Mouse (Mus musculus) forebrain, embryonic 13.5 days (tissue): Measurements from ENCODE around the gene Vamp4. TPM values are rescaled to one million over a fixed set of nuclear protein-coding genes. Genes with fewer than 3 reads are reported as not detected.

Experiments used
- ATAC-seq: fragments of 200-750 bp; cut with Nextera tagmentation; 2 replicates; pipeline ENCODE4 v1.8.0; 2017
- H3K27ac ChIP-seq: fragments of 300-500 bp; sonication (generic); 2 replicates; pipeline ENCODE4 v1.5.1; 2015; ENCODE audit warnings: inconsistent platforms, mild to moderate bottlenecking, moderate library complexity
- H3K27me3 ChIP-seq: fragments of 300-500 bp; sonication (generic); 2 replicates; pipeline ENCODE4 v1.6.1; 2015; ENCODE audit warnings: mild to moderate bottlenecking, inconsistent platforms
- H3K36me3 ChIP-seq: fragments of 300-500 bp; sonication (generic); 2 replicates; pipeline ENCODE4 v1.6.1; 2015; ENCODE audit warnings: mild to moderate bottlenecking, inconsistent platforms; ENCODE audit not compliant: poor library complexity, severe bottlenecking
- H3K4me1 ChIP-seq: fragments of 300-500 bp; sonication (generic); 2 replicates; pipeline ENCODE4 v1.6.1; 2015; ENCODE audit warnings: inconsistent platforms
- H3K4me2 ChIP-seq: fragments of 300-500 bp; sonication (generic); 2 replicates; pipeline ENCODE4 v1.6.1; 2015; ENCODE audit warnings: inconsistent platforms, mild to moderate bottlenecking, moderate library complexity
- H3K4me3 ChIP-seq: fragments of 300-500 bp; sonication (generic); 2 replicates; pipeline ENCODE4 v1.5.1; 2015; ENCODE audit warnings: mild to moderate bottlenecking, inconsistent platforms
- H3K9ac ChIP-seq: fragments of 300-500 bp; sonication (generic); 2 replicates; pipeline ENCODE4 v1.6.1; 2015; ENCODE audit warnings: mild to moderate bottlenecking, inconsistent platforms
- H3K9me3 ChIP-seq: fragments of 300-500 bp; sonication (generic); replicated peaks from 2 replicates; pipeline ENCODE4 v1.6.1; 2016; ENCODE audit warnings: inconsistent platforms
- WGBS: fragments of 180-500 bp; shearing (Covaris S2); methylation state at CpG from one replicate; pipeline ENCODE4 v1.1.7; 2015; 5-methylcytosine and 5-hydroxymethylcytosine counted together
- polyA plus RNA-seq: library from polyadenylated mRNA; unstranded; fragments of >200 nt; fragmentation: Nextera tagmentation; extraction: Ambion mirVana; gene quantifications from 2 replicates; pipeline ENCODE4 v1.2.1, GENCODE M21; 2015

Vamp4 gene
- polyA plus RNA-seq: 62.6 and 66.5 TPM in 2 replicates

DNA sequence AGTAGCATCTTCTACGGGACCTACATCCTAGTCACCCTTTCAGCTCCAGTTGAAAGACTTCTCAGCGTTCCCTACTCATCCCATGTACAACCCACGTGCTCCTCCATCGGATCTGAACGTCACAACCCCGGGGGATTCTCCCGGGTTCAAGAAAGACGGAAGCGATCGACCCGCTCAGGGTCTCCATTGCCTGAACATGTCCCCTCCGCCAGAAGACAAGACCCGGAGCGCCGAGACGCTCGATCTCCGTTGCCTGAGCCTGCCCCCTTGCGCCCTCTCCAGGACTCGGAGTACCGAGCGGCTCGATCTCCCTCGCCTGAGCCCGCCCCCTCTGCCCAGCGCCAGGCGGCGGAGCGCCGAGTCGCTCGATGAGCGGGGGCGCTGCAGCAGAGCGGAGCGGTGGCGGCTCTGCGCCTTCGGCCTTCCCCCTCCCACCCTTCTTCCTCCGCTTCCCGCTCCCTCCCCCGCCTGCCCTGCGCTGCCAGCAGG lies at the start of gene Vamp4:
Gene Vamp4, plus strand, starts transcription at position 256 of the 489 bp plus-strand sequence.
- whole genome bisulfite sequencing: under 1% methylated on average over 41 of the region's 43 CpGs
- H3K27me3 ChIP-seq: no peaks in the 10 kb centered on the region
- peak within 1 kb of the TSS; percentile 78 for H3K4me2 ChIP-seq
- peaks cover 14% of the 10 kb centered on the region for H3K4me1 ChIP-seq
- peaks cover 13% of the 10 kb centered on the region for H3K36me3 ChIP-seq
- peak; percentile 99 for ATAC-seq
- H3K27ac ChIP-seq: peak within 1 kb of the TSS; percentile 87
- H3K9ac ChIP-seq: peak within 1 kb of the TSS; percentile 80
- no peaks in the 10 kb centered on the region for H3K9me3 ChIP-seq
- H3K4me3 ChIP-seq: peak within 1 kb of the TSS; percentile 76

DNA sequence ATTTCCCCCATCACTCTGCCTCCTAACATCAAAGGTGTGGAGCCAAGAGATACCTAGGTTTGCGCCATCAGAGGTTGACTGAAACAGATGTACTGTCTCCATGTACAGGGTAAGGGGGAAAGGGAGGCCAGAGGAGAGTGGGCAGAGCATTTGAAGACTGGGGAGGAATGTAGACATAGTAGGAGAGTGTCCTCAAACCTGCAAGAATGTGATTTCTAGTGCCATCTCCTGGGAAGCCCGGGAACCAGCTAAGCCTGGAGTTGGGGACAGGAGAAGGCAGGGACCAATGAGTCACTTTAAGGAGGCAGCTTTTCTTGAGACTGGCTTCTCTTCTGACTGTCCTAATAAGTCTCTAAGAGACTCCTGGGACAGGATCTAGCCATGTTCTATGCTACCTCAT lies 40.7 kb upstream of the Vamp4 start:
- H3K4me2 ChIP-seq: no peak overlapping the region
- ATAC-seq: no peak
- H3K27me3 ChIP-seq: no peaks in the 10 kb centered on the region
- peaks cover 28% of the 10 kb centered on the region for H3K36me3 ChIP-seq
- no peak overlapping the region for H3K27ac ChIP-seq
- H3K9me3 ChIP-seq: no peaks in the 10 kb centered on the region
- H3K9ac ChIP-seq: no peak overlapping the region
- no peaks in the 10 kb centered on the region for H3K4me1 ChIP-seq
- H3K4me3 ChIP-seq: no peak overlapping the region
- WGBS: 61% methylated on average over 2 of the region's 2 CpGs

DNA sequence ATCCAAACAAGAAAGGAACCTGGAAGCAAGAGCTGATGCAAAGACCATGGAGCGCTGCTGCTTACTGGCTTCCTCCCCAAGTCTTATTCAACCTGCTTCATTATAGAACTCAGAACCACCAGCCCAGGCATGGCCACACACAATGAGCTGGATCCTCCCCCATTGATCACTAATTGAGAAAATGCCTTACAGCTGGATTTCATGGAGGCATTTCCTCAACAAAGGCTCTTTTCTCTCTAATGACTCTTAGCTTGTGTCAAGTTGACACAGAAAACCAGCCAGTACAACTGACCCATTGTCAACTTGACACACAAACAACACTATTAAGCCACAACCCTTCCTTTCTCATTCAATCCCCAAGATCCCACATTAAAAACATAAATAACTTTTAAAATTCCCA lies 39.6 kb upstream of the Vamp4 start:
- H3K4me2 ChIP-seq: no peak overlapping the region
- ATAC-seq: no peak
- no peak overlapping the region for H3K9ac ChIP-seq
- H3K4me1 ChIP-seq: no peaks in the 10 kb centered on the region
- H3K27me3 ChIP-seq: no peaks in the 10 kb centered on the region
- H3K36me3 ChIP-seq: peaks cover 37% of the 10 kb centered on the region
- no peak overlapping the region for H3K4me3 ChIP-seq
- 26% methylated on average over 1 of the region's 1 CpGs for WGBS
- no peaks in the 10 kb centered on the region for H3K9me3 ChIP-seq
- H3K27ac ChIP-seq: no peak overlapping the region

DNA sequence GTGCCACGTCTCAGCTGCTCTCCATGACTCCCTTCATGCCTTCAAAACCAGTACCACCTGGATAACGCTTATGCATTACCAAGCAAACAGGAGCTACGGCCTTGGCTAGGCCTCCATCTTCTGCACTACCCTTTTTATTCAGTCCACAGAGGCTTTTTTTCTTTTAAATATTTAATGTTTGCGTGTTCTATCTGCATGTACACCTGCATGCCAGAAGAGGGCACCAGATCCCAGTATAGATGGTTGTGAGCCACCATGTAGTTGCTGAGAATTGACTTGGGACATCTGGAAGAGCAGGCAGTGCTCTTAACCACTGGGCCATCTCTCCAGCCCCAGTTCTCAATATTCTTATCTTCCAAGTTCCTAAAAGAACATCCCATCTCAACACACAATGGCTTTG lies 38.7 kb upstream of the Vamp4 start:
- Histone ChIP-seq H3K27ac (no peak overlapping the region), H3K4me1 (no peaks in the 10 kb centered on the region), H3K27me3 (no peaks in the 10 kb centered on the region), H3K9ac (no peak overlapping the region), H3K36me3 (peaks cover 47% of the 10 kb centered on the region), H3K4me3 (no peak overlapping the region), H3K4me2 (no peak overlapping the region), H3K9me3 (no peaks in the 10 kb centered on the region)
- 67% methylated on average over 4 of the region's 4 CpGs for WGBS
- ATAC-seq: no peak

DNA sequence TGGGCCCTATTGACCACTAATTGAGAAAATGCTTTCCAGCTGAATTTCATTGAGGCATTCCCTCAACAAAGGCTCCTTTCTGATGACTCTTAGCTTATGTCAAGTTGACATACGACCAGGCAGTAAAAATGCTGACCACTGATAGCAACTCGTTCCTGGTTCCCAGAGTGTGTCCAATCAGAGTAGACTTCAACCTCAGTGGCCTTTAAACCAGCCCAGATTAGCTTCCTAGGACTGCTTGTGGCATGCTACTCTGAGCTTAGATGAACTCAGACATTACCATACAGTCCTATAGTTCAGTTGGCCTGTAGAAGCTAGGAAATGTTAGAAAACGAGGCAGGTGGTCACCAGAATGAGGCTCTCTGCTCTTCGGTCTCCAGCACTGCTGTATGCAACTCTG lies 38.0 kb upstream of the Vamp4 start:
- H3K4me1 ChIP-seq: no peaks in the 10 kb centered on the region
- H3K27ac ChIP-seq: no peak overlapping the region
- H3K27me3 ChIP-seq: no peaks in the 10 kb centered on the region
- H3K9me3 ChIP-seq: no peaks in the 10 kb centered on the region
- WGBS: 91% methylated on average over 4 of the region's 4 CpGs
- no peak overlapping the region for H3K4me2 ChIP-seq
- ATAC-seq: no peak
- peaks cover 54% of the 10 kb centered on the region for H3K36me3 ChIP-seq
- H3K9ac ChIP-seq: no peak overlapping the region
- no peak overlapping the region for H3K4me3 ChIP-seq

DNA sequence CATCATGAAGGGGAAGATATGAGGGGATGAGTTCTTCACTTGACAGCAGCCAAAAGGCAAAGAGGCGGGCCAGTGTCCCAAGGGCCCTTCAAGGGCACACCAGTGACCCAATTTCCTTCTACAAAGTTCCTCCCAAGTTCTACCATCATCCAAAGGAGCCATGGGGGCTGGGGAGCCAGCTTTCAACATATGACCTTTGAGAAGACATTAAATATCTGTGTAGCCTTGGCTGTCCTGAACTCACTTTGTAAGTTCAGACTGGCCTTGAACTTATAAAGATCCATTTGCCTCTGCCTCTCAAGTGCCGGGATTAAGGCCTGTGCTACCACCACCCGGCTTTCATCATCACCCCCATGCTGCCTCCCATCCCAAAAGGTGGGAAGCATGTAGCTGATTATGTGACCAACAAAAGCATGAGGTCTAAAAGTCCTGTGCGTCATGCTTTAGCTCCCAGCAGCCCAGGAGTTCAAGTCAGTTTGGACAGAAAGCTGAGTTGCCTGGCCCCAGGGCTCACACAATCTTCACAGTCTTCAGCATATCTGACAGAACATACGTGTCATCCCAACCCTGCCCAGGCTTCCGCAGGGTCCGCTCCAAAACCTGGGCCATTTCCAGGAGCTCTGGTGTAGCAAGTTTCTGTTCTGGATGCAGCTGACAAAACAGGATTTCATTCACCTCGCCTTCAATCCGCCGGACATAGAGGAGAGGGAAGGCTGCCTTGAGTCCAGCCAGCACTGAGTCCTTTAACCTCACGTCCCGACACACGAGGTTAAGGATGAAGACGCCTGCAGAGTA lies 36.4 kb upstream of the Vamp4 start:
- Histone ChIP-seq H3K36me3 (peaks cover 66% of the 10 kb centered on the region), H3K9me3 (no peaks in the 10 kb centered on the region), H3K9ac (no peak overlapping the region), H3K4me1 (no peaks in the 10 kb centered on the region), H3K27me3 (no peaks in the 10 kb centered on the region), H3K4me3 (no peak overlapping the region), H3K27ac (no peak overlapping the region), H3K4me2 (no peak overlapping the region)
- WGBS: 93% methylated on average over 14 of the region's 14 CpGs
- no peak for ATAC-seq

DNA sequence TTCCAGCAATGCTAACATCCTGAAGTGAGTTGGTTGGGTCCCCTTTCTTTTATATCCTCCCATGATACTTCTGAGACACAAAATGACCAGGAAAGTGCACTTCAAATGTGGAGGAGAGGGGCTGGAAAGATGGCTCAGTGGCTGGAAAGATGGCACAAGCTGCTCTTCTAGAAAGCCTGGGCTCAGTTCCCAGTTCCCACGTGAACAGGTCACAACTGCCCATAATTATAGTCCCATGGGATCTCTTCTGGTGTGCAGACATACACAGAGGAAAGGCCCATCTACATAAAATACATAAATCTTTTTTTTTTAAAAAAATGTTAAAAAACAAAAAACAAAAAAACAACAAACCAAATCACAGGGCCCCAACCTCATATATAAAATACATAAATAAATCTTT lies 27.1 kb upstream of the Vamp4 start:
- H3K4me3 ChIP-seq: no peak overlapping the region
- H3K27me3 ChIP-seq: no peaks in the 10 kb centered on the region
- no peak overlapping the region for H3K27ac ChIP-seq
- 67% methylated on average over 1 of the region's 1 CpGs for WGBS
- peaks cover 13% of the 10 kb centered on the region for H3K4me1 ChIP-seq
- H3K4me2 ChIP-seq: no peak overlapping the region
- H3K9ac ChIP-seq: no peak overlapping the region
- no peak for ATAC-seq
- H3K9me3 ChIP-seq: no peaks in the 10 kb centered on the region
- H3K36me3 ChIP-seq: peaks cover 79% of the 10 kb centered on the region

DNA sequence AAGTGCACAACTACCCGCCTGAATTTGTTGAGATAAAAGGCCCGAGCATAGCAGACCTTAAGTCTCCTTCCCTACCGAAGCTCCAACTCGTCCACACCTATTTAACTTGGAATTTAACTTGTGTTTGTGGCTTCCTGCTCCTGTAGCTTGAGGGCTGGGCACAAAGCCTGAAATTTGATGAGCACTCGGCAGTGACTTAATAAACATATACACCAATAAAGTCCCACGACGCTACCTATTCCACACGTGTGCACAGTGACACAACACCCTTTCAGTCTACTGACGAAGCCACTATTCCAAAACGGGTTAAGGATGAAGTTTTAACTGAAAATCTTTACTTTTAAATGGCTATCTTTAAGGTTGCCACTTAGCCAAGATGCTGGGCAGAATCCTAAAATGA lies 22.7 kb upstream of the Vamp4 start:
- peak overlapping the region; percentile 75 for H3K4me3 ChIP-seq
- no peaks in the 10 kb centered on the region for H3K9me3 ChIP-seq
- H3K27me3 ChIP-seq: no peaks in the 10 kb centered on the region
- no peak overlapping the region; the same call in 1 of the 2 replicates for H3K27ac ChIP-seq
- H3K4me1 ChIP-seq: peaks cover 20% of the 10 kb centered on the region
- peak overlapping the region; percentile 77 for H3K9ac ChIP-seq
- 16% methylated on average over 10 of the region's 10 CpGs for WGBS
- ATAC-seq: no peak
- peak overlapping the region; percentile 95 for H3K4me2 ChIP-seq
- H3K36me3 ChIP-seq: peaks cover 38% of the 10 kb centered on the region

DNA sequence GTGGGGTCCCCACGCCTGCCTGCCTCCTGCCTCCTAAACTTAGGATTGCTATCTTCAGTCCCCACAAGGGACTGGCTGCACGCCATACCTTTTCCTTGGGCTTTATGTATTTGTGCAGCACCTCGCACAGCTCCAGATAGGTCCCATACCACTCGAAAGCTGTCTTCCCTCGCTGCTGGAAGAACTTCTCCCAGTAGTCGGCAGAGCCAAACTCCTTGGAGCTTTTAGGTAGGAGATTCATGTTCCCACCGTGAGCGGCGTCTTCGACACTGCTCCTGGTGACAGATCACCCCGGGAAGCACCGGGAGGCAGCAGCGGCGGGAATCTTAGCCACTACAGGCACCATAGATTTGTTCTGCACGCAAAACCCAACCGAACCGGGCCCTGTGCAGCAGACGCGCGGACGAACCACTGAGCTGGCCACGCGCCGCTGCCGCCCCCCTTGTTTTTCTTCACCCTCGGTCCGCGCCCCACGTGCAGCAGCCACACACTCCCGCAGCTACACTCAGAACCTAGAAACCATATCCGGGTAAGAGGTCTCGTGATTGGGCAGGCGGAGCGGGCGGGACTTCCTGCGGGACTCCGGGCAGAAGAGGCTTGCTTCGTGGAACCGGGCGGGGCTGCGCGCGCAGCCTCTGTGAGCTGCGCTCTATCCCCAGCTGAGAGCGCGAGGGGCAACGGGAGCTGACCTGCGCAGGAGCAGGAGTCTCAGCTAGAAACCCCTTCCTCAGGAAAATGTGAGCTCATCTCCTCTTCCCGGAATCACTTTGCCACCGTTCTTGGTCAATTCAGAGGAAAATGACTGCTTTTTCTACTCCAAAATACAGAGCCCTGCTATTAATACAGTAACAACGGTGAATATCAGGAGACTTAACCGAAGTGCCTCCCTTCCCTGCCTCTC lies 22.0 kb upstream of the Vamp4 start, which contains the start of gene Mettl13:
Gene Mettl13, minus strand, starts transcription at position 536 of the 901 bp plus-strand sequence.
- under 1% methylated on average over 52 of the region's 52 CpGs for WGBS

DNA sequence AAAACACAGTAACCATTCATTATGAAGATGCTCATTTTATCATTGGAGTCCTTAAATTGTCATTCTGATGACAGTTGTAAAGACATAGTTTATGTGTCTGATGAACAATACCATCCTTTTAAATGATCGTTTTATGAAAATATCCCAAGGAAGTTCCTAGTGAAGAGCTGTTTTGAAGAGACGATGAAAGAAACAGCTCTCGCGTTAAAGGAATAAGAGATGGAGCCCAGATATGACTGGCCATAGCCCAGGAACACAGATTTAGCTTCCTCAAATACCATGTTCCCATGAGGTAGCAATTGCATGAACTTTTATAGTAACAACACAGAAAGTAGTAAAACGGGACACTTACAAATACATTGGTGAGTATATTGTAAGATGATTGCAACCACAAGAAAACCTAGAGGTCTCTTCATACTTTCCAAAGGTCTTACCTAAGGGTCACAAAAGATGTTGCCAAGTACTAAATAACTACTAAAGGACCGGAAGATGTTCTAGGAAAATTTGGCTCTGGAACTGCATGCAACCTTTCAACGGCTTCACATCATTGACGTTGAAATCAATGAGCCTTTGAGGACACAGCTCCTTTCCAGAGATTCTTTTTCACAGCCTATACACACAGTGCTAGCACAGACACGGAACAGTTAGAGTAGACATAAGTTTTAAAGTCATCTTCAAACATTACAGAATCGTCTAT lies 21.2 kb upstream of the Vamp4 start:
- peaks cover 20% of the 10 kb centered on the region for H3K4me1 ChIP-seq
- peak overlapping the region; percentile 95 for H3K4me2 ChIP-seq
- peak overlapping the region; percentile 77 for H3K9ac ChIP-seq
- peaks cover 25% of the 10 kb centered on the region for H3K36me3 ChIP-seq
- H3K9me3 ChIP-seq: no peaks in the 10 kb centered on the region
- 0 out of 2 replicates have a peak overlapping the region, but pooled peaks have one; percentile 12 for H3K27ac ChIP-seq
- ATAC-seq: no peak
- no peaks in the 10 kb centered on the region for H3K27me3 ChIP-seq
- 67% methylated on average over 10 of the region's 10 CpGs for WGBS
- peak overlapping the region; percentile 75 for H3K4me3 ChIP-seq

More for the DNA sequence above, 22.0 kb upstream of the Vamp4 start, which contains the start of gene Mettl13:
- H3K4me3 ChIP-seq: peak within 1 kb of the TSS; percentile 75
- no peaks in the 10 kb centered on the region for H3K27me3 ChIP-seq
- peak within 1 kb of the TSS; percentile 77 for H3K9ac ChIP-seq
- peak; percentile 100 for ATAC-seq
- H3K36me3 ChIP-seq: peaks cover 32% of the 10 kb centered on the region
- H3K9me3 ChIP-seq: no peaks in the 10 kb centered on the region
- peak within 1 kb of the TSS; percentile 19 for H3K27ac ChIP-seq
- peaks cover 20% of the 10 kb centered on the region for H3K4me1 ChIP-seq
- peak within 1 kb of the TSS; percentile 95 for H3K4me2 ChIP-seq

DNA sequence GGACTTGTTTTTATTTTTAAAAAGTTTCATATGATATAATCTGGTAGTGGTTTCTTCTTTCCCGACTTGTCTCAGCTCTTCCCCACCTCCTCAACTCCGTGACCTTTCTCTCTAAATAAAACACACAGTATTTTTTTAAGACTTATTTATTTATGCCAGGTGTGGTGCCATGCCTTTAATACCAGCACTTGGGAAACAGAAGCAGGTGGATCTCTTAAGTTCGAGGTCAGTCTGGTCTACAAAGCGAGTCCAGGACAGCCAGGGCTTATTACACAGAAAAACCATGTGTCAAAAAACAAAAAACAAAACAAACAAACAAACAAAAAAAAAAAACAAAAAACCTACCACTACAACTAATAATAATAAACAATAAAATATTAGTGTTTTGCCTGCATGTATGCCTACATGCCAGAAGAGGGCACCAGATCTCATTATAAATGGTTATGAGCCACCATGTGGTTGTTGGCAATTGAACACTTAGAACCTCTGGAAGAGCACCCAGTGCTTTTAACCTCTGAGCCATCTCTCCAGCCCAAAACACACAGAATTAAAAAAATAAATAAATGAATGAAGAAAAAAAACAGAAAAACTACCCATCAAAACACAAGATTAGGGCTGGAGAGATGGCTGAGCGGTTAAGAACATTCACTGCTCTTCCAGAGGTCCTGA lies 20.6 kb upstream of the Vamp4 start:
- Histone ChIP-seq H3K27me3 (no peaks in the 10 kb centered on the region), H3K4me3 (no peak overlapping the region), H3K4me1 (peaks cover 20% of the 10 kb centered on the region), H3K9me3 (no peaks in the 10 kb centered on the region), H3K9ac (no peak overlapping the region), H3K4me2 (no peak overlapping the region), H3K27ac (no peak overlapping the region), H3K36me3 (peaks cover 18% of the 10 kb centered on the region)
- ATAC-seq: no peak
- WGBS: 76% methylated on average over 5 of the region's 5 CpGs
